Mouse (Mus musculus): ENCODE data around the gene Mgst3. TPM values are rescaled to one million over a fixed set of nuclear protein-coding genes. Genes with fewer than 3 reads are reported as not detected.

Gene Mgst3
- 528 and 566 TPM in 2 replicates for total RNA-seq (2014; rRNA removed; ENCODE audit: low replicate concordance)
- polyA plus RNA-seq (2015; fragmentation: Nextera tagmentation; extraction: Ambion mirVana): 306 and 315 TPM in 2 replicates

DNA sequence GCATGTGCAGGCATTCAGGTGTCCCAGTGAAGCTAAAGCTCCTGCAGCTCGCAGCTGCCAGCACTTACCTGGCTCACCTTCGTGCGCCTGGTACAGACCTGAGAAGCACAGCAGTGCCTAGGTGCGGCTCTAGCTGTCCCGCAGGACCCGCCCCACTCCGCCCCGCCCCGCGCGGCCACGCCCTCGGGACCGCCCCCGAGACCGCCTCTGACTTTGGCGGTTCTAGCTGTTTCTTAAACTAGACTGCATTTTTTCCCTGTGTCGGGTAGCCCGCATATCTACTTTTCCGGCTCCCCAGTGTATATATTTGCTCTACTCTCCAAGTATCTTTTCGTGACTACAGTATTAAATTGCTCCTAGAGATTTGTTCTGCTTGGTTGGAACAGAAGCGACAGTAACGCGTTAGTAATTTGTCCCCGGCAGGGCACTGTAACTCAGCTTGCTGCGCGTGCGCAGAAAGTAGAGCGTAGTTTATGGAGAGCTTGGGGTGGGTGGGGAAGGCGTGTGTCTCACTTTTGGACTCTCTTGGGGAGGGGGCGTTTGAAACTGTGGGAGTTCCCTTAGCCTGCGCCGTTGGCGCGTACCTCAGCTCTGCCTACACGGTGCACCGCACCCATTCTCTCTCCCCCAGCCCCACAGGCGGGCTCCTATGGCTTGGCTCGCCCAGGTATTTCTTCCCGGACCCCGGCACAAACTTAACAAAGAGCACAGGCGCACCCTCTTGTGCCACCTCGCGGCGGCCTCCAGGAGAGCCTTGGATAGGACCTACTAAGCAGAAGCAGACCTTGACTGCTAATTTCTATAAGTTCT lies at the start of gene Mgst3:
Gene Mgst3 (minus strand): TSS at position 159 of the 810 bp plus-strand sequence.
- under 1% methylated on average over 45 of the region's 45 CpGs for WGBS
- Histone ChIP-seq H3K27ac (ENCODE audit: low read depth) (peak within 1 kb of the TSS; percentile 94), H3K4me2 (ENCODE audit: low read depth, low read length) (peak within 1 kb of the TSS; percentile 96), H3K9ac (replicated peaks; ENCODE audit: low read depth, low read length) (peak within 1 kb of the TSS; percentile 76), H3K4me3 (ENCODE audit: low read depth, low read length) (peak within 1 kb of the TSS; percentile 91), H3K4me1 (ENCODE audit: control insufficient read depth, insufficient read depth) (peaks cover 7% of the 10 kb centered on the region), H3K36me3 (replicated peaks; ENCODE audit: control insufficient read depth, insufficient read depth, low read length) (no peaks in the 10 kb centered on the region), H3K27me3 (ENCODE audit: control insufficient read depth, insufficient read depth, low read length) (no peaks in the 10 kb centered on the region), H3K9me3 (replicated peaks; ENCODE audit: control insufficient read depth, low read length) (no peaks in the 10 kb centered on the region)
- ATAC-seq (ENCODE audit: insufficient read depth, low read depth) (peak; percentile 91), DNase-seq (ENCODE audit: low spot score) (peak; percentile 95)
- TF ChIP-seq CTCF (IDR thresholded peaks at IDR 0.05; ENCODE audit: low read depth) (peak; percentile 72), EP300 (IDR thresholded peaks at IDR 0.05; ENCODE audit: low read depth) (no peak; the same call in 1 of the 2 replicates)

DNA sequence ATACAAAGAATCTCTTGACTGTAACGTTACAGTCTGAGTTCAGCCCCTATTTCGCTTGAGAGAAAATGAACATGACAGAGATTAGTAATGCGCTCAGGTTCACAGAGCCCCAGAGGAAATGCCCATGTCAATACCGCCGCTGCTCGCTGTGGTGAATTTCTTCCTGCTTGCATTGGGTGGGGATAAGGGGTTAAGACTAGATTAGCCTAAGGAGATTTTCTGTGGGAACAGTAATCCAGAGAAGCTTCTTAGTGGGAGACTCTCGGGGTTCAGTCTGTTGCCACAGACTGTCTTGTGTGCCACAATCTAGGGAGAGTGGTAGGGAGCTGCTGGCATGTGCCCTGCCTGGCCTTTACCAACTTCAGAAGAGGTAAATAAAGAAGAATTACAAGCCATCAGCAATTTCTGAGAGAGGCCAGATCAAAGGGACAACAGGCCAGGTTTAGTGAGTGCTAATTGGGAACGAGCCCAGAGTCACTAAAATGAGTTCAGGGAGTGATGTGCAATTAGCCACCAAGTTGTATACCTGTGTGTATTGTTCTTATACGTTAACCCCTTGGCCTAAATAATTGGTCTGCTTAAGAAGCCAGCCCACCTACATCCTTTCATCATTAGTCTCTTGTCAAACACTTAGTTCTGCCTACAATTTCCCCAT lies 44.7 kb upstream of the Mgst3 start:
- ATAC-seq (ENCODE audit: insufficient read depth, low read depth): no peak
- no peaks in the 10 kb centered on the region for H3K27me3 ChIP-seq (ENCODE audit: control insufficient read depth, insufficient read depth, low read length)
- no peaks in the 10 kb centered on the region for H3K36me3 ChIP-seq (replicated peaks; ENCODE audit: control insufficient read depth, insufficient read depth, low read length)
- no peaks in the 10 kb centered on the region for H3K9me3 ChIP-seq (replicated peaks; ENCODE audit: control insufficient read depth, low read length)
- no peaks in the 10 kb centered on the region for H3K4me1 ChIP-seq (ENCODE audit: control insufficient read depth, insufficient read depth)
- 65% methylated on average over 9 of the region's 9 CpGs for WGBS
- H3K9ac ChIP-seq (replicated peaks; ENCODE audit: low read depth, low read length): no peak overlapping the region
- H3K27ac ChIP-seq (ENCODE audit: low read depth): no peak overlapping the region
- H3K4me3 ChIP-seq (ENCODE audit: low read depth, low read length): no peak overlapping the region
- TF ChIP-seq EP300 (IDR thresholded peaks at IDR 0.05; ENCODE audit: low read depth) (no peak), CTCF (IDR thresholded peaks at IDR 0.05; ENCODE audit: low read depth) (no peak)
- H3K4me2 ChIP-seq (ENCODE audit: low read depth, low read length): no peak overlapping the region
- DNase-seq (ENCODE audit: low spot score): no peak

DNA sequence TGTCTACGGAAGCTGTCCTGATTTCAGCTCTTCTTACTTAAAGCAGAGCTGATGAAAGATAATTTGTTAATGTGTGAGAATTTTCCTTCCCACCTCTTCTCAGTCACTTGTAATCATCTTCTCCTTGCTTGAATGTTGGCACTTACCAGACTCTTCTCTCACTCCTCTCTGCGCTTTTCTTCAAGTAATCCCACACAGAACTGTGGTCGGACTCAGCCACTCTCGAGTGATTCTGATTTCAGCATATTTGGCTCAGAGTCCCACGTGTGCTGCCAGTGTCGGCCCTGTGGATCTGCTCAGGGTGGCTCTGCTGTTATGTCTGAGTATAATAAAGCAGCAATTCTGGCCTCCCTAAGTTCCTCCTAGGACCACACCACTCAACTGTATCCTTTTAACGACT lies 43.5 kb upstream of the Mgst3 start:
- H3K4me2 ChIP-seq (ENCODE audit: low read depth, low read length): no peak overlapping the region
- no peaks in the 10 kb centered on the region for H3K27me3 ChIP-seq (ENCODE audit: control insufficient read depth, insufficient read depth, low read length)
- TF ChIP-seq CTCF (IDR thresholded peaks at IDR 0.05; ENCODE audit: low read depth) (no peak), EP300 (IDR thresholded peaks at IDR 0.05; ENCODE audit: low read depth) (no peak)
- DNase-seq (ENCODE audit: low spot score) (no peak), ATAC-seq (ENCODE audit: insufficient read depth, low read depth) (no peak)
- no peaks in the 10 kb centered on the region for H3K4me1 ChIP-seq (ENCODE audit: control insufficient read depth, insufficient read depth)
- no peak overlapping the region for H3K4me3 ChIP-seq (ENCODE audit: low read depth, low read length)
- 69% methylated on average over 7 of the region's 7 CpGs for WGBS
- H3K36me3 ChIP-seq (replicated peaks; ENCODE audit: control insufficient read depth, insufficient read depth, low read length): no peaks in the 10 kb centered on the region
- no peak overlapping the region for H3K27ac ChIP-seq (ENCODE audit: low read depth)
- H3K9me3 ChIP-seq (replicated peaks; ENCODE audit: control insufficient read depth, low read length): no peaks in the 10 kb centered on the region
- H3K9ac ChIP-seq (replicated peaks; ENCODE audit: low read depth, low read length): no peak overlapping the region

DNA sequence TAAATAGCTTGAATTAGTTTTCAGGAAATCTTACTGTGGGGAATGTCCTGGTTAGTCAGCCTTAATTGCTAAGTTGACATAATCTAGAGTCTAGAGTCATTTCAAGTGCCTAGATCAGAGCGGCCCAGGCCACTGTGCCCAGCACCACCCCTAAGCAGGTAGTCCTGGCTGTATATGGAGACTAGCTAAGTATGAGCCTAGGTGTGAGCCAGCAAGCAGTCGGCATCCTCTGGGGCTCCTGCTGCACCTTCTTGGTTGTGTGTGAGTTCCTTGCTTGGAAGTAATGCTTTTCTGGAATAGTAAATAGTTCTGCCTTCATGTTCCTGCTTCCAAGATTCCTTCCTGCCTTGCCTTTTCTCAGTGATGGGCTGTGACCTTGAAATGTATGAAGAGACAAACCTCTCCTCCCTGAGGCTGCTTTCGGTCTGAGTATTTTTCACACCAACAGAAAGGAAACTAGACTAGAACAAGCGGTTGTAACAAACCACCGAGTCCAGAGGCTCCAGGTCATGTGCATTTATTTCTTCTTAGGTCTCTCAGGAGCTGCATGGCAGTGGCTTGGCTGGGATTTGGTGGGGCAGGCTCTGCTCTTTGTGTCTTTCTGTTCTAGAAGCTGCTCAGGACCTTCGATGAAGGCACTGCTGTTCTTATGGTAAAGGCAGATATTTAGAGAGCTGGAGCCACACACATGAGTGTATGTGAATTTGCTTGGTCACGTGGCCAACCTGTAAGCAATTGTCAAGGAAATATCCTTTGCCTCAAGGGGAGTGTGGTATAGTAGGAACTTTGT lies 42.7 kb upstream of the Mgst3 start:
- TF ChIP-seq EP300 (IDR thresholded peaks at IDR 0.05; ENCODE audit: low read depth) (no peak), CTCF (IDR thresholded peaks at IDR 0.05; ENCODE audit: low read depth) (no peak)
- ATAC-seq (ENCODE audit: insufficient read depth, low read depth) (no peak), DNase-seq (ENCODE audit: low spot score) (no peak)

DNA sequence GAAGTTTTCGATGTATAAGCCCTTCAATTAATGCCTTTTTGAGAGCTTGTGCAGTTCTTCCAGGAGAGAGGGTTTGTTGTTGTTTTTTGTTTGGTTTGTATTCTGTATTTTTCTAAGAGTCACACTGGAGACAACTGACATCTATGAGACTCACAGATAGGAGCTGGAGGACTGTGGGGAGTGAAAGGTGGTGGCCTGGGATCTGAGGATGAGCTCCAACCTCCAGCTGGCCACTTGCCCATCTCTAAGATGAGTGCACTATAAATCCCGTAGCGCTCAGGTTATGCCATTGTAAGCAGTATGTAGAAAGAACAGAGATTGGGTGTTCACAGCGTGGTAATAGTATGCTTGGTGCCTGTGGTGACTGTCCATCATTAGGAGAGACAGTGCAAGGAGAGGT lies 41.3 kb upstream of the Mgst3 start:
- WGBS: 78% methylated on average over 4 of the region's 4 CpGs
- ATAC-seq (ENCODE audit: insufficient read depth, low read depth) (no peak), DNase-seq (ENCODE audit: low spot score) (no peak)
- Histone ChIP-seq H3K9me3 (replicated peaks; ENCODE audit: control insufficient read depth, low read length) (no peaks in the 10 kb centered on the region), H3K9ac (replicated peaks; ENCODE audit: low read depth, low read length) (no peak overlapping the region), H3K4me3 (ENCODE audit: low read depth, low read length) (no peak overlapping the region), H3K27ac (ENCODE audit: low read depth) (no peak overlapping the region), H3K36me3 (replicated peaks; ENCODE audit: control insufficient read depth, insufficient read depth, low read length) (no peaks in the 10 kb centered on the region), H3K4me2 (ENCODE audit: low read depth, low read length) (no peak overlapping the region), H3K4me1 (ENCODE audit: control insufficient read depth, insufficient read depth) (no peaks in the 10 kb centered on the region), H3K27me3 (ENCODE audit: control insufficient read depth, insufficient read depth, low read length) (no peaks in the 10 kb centered on the region)
- TF ChIP-seq EP300 (IDR thresholded peaks at IDR 0.05; ENCODE audit: low read depth) (no peak), CTCF (IDR thresholded peaks at IDR 0.05; ENCODE audit: low read depth) (no peak)

More for the DNA sequence above, 42.7 kb upstream of the Mgst3 start:
- H3K27ac ChIP-seq (ENCODE audit: low read depth): no peak overlapping the region
- H3K27me3 ChIP-seq (ENCODE audit: control insufficient read depth, insufficient read depth, low read length): no peaks in the 10 kb centered on the region
- H3K4me1 ChIP-seq (ENCODE audit: control insufficient read depth, insufficient read depth): no peaks in the 10 kb centered on the region
- 73% methylated on average over 7 of the region's 7 CpGs for WGBS
- no peaks in the 10 kb centered on the region for H3K9me3 ChIP-seq (replicated peaks; ENCODE audit: control insufficient read depth, low read length)
- no peak overlapping the region for H3K9ac ChIP-seq (replicated peaks; ENCODE audit: low read depth, low read length)
- H3K36me3 ChIP-seq (replicated peaks; ENCODE audit: control insufficient read depth, insufficient read depth, low read length): no peaks in the 10 kb centered on the region
- no peak overlapping the region for H3K4me2 ChIP-seq (ENCODE audit: low read depth, low read length)
- H3K4me3 ChIP-seq (ENCODE audit: low read depth, low read length): no peak overlapping the region

Data from heart, postnatal 0 days (tissue).